Mouse (Mus musculus) cerebellum, adult 9-11 months (tissue): Measurements from ENCODE around the gene Grin2b.
A peak's percentile ranks its signal among the peaks of the same experiment; 100 is the strongest.

ENCODE experiments used
- DNase-seq: peaks from one replicate; pipeline ENCODE4 v3.0.0; 2022

Grin2b gene

GRCm38 (mm10) chr6:136096269-136096668, 77.0 kb downstream of the Grin2b start:
- no peak for DNase-seq

GRCm38 (mm10) chr6:136079991-136080734, 93.1 kb downstream of the Grin2b start:
- DNase-seq = no peak

- DNase-seq = no peak
Measured at GRCm38 (mm10) chr6:136072326-136073054, 100.8 kb downstream of the Grin2b start.

GRCm38 (mm10) chr6:136070101-136070500, 103.2 kb downstream of the Grin2b start:
- DNase-seq = no peak

GRCm38 (mm10) chr6:136053346-136053745, 120.0 kb downstream of the Grin2b start:
- DNase-seq = peak; percentile 6

GRCm38 (mm10) chr6:136050346-136050745, 123.0 kb downstream of the Grin2b start:
- no peak for DNase-seq

- DNase-seq = no peak
Measured at GRCm38 (mm10) chr6:136048084-136048483, 125.2 kb downstream of the Grin2b start.

GRCm38 (mm10) chr6:136046091-136046490, 127.2 kb downstream of the Grin2b start:
- DNase-seq = no peak

GRCm38 (mm10) chr6:136044461-136044860, 128.8 kb downstream of the Grin2b start:
- no peak for DNase-seq

GRCm38 (mm10) chr6:136042375-136042774, 130.9 kb downstream of the Grin2b start:
- DNase-seq = no peak

- DNase-seq = no peak
Measured at GRCm38 (mm10) chr6:136041821-136042220, 131.5 kb downstream of the Grin2b start.

GRCm38 (mm10) chr6:136040931-136041330, 132.4 kb downstream of the Grin2b start:
- DNase-seq = no peak

- DNase-seq = no peak
Measured at GRCm38 (mm10) chr6:136029235-136029939, 143.9 kb downstream of the Grin2b start.

- DNase-seq = no peak
Measured at GRCm38 (mm10) chr6:136026936-136027335, 146.4 kb downstream of the Grin2b start.

GRCm38 (mm10) chr6:136025801-136026200, 147.5 kb downstream of the Grin2b start:
- DNase-seq = no peak

GRCm38 (mm10) chr6:136020460-136020859, 152.9 kb downstream of the Grin2b start:
- no peak for DNase-seq

- DNase-seq = no peak
Measured at GRCm38 (mm10) chr6:136018962-136019361, 154.3 kb downstream of the Grin2b start.

- DNase-seq = no peak
Measured at GRCm38 (mm10) chr6:136013556-136014380, 159.5 kb downstream of the Grin2b start.

- DNase-seq = no peak
Measured at GRCm38 (mm10) chr6:136011533-136011932, 161.8 kb downstream of the Grin2b start.

GRCm38 (mm10) chr6:136011038-136011311, 162.3 kb downstream of the Grin2b start:
- DNase-seq = no peak

GRCm38 (mm10) chr6:136010290-136011037, 162.8 kb downstream of the Grin2b start:
- DNase-seq = peak; percentile 9

GRCm38 (mm10) chr6:136008120-136008519, 165.2 kb downstream of the Grin2b start:
- no peak for DNase-seq
